Mouse (Mus musculus) myocyte (in vitro differentiated cells): Measurements from ENCODE around the gene Rps28. TPM values are rescaled to one million over a fixed set of nuclear protein-coding genes. Genes with fewer than 3 reads are reported as not detected.

Source experiments
- H3K27me3 ChIP-seq: one replicate; pipeline ENCODE4 v1.6.1; 2011; ENCODE audit not compliant: control insufficient read depth, insufficient read depth, insufficient read length
- H3K36me3 ChIP-seq: one replicate; pipeline ENCODE4 v1.6.1; 2011; ENCODE audit not compliant: control insufficient read depth, insufficient read depth
- H3K4me2 ChIP-seq: one replicate; pipeline ENCODE4 v1.6.1; 2011; ENCODE audit warnings: low read depth, control low read depth
- H3K4me3 ChIP-seq: one replicate; pipeline ENCODE4 v1.5.1; 2011; ENCODE audit warnings: mild to moderate bottlenecking, control low read depth, moderate library complexity
- H3K79me2 ChIP-seq: one replicate; pipeline ENCODE4 v1.6.1; 2011; ENCODE audit not compliant: control insufficient read depth, insufficient read depth
- H3ac ChIP-seq: one replicate; pipeline ENCODE4 v1.6.1; 2011; ENCODE audit not compliant: control insufficient read depth, insufficient read length
- CEBPB ChIP-seq: IDR thresholded peaks from 2 replicates; pipeline ENCODE4 v1.6.1; 2011; ENCODE audit warnings: mild to moderate bottlenecking, moderate library complexity; ENCODE audit not compliant: poor library complexity, insufficient read depth, severe bottlenecking
- E2F4 ChIP-seq: IDR thresholded peaks from one replicate; pipeline ENCODE4 v1.6.1; 2011; ENCODE audit warnings: mild to moderate bottlenecking, control low read depth, moderate library complexity; ENCODE audit not compliant: insufficient read depth
- MAX ChIP-seq: IDR thresholded peaks from one replicate; pipeline ENCODE4 v1.6.1; 2011; ENCODE audit warnings: low read depth, mild to moderate bottlenecking, control low read depth
- MYOD1 ChIP-seq, 3 experiments: IDR thresholded peaks; one replicate each; pipeline ENCODE4 v1.6.1; 2011; ENCODE audit warnings: control low read depth in 2 of 3, low read depth in 2 of 3, mild to moderate bottlenecking in 2 of 3, moderate library complexity in 1 of 3; ENCODE audit not compliant: insufficient read length in 2 of 3, control insufficient read depth in 1 of 3
- MYOG ChIP-seq, 3 experiments: IDR thresholded peaks; one replicate each; pipeline ENCODE4 v1.6.1; 2011; ENCODE audit warnings: control low read depth in 2 of 3, low read depth in 2 of 3, mild to moderate bottlenecking in 2 of 3; ENCODE audit not compliant: insufficient read length in 2 of 3, control insufficient read depth in 1 of 3, insufficient read depth in 1 of 3
- POLR2A ChIP-seq: IDR thresholded peaks from one replicate; pipeline ENCODE4 v1.6.1; 2011; ENCODE audit warnings: low read depth, mild to moderate bottlenecking, control low read depth, moderate library complexity; ENCODE audit not compliant: insufficient read length
- POLR2AphosphoS2 ChIP-seq: IDR thresholded peaks from one replicate; pipeline ENCODE4 v1.6.1; 2011; ENCODE audit warnings: low read depth, control low read depth; ENCODE audit not compliant: insufficient read length
- REST ChIP-seq: IDR thresholded peaks from one replicate; pipeline ENCODE4 v1.6.1; 2011; ENCODE audit warnings: mild to moderate bottlenecking, control low read depth, moderate library complexity; ENCODE audit not compliant: insufficient read depth, insufficient read length
- SRF ChIP-seq: IDR thresholded peaks from one replicate; pipeline ENCODE4 v1.6.1; 2011; ENCODE audit warnings: low read depth; ENCODE audit not compliant: control insufficient read depth, insufficient read length
- TCF12 ChIP-seq: IDR thresholded peaks from one replicate; pipeline ENCODE4 v1.6.1; 2011; ENCODE audit warnings: mild to moderate bottlenecking, control low read depth; ENCODE audit not compliant: poor library complexity, insufficient read depth, severe bottlenecking
- TCF3 ChIP-seq: IDR thresholded peaks from one replicate; pipeline ENCODE4 v1.6.1; 2011; ENCODE audit warnings: low read depth, control low read depth; ENCODE audit not compliant: insufficient read length
- USF1 ChIP-seq: IDR thresholded peaks from one replicate; pipeline ENCODE4 v1.6.1; 2011; ENCODE audit warnings: low read depth, mild to moderate bottlenecking, control low read depth, moderate library complexity
- polyA plus RNA-seq: library from polyadenylated mRNA; unstranded; fragments of >200 nt; fragmentation: generic; extraction: Trizol; gene quantifications from one replicate; pipeline ENCODE4 v1.2.1, GENCODE M21; 2012; ENCODE audit warnings: missing spikeins

Rps28 gene
- polyA plus RNA-seq, 1 experiment: 6,768 TPM

DNA sequence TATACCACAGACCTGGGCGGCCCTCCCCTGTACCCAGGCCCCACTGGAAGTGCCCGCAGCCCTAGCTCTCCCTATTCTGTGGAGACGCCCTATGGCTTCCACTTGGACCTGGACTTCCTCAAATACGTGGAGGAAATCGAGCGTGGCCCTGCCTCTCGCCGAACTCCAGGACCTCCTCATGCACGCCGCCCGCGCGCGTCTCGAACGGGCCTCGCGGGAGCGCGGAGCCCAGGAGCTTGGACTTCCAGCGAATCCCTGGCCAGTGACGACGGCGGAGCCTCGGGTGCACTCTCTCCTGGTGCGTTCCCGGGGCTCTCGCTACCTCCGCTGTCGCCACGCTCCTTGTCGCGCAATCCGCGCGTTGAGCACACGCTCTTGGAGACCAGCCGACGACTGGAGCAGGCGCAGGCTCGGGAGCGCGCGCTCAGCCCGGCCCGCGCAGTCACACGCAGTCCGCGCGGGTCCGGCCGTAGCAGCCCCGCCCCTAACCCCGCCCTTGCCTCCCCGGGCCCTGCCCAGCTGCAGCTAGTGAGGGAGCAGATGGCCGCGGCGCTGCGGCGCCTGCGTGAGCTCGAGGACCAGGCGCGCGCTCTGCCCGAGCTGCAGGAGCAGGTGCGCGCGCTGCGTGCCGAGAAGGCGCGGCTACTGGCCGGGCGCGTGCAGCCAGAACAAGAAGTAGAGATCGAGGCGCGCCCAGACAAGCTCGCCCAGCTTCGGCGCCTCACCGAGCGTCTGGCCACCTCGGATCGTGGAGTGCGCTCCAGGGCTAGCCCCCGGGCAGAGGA lies 7.0 kb downstream of the Rps28 start:
- Histone ChIP-seq H3K4me2 (peak overlapping the region; percentile 91), H3K36me3 (peaks cover 20% of the 10 kb centered on the region), H3K4me3 (peak overlapping the region; percentile 26), H3K79me2 (peaks cover 2% of the 10 kb centered on the region), H3ac (peak overlapping the region; percentile 7), H3K27me3 (no peaks in the 10 kb centered on the region)
- TF ChIP-seq REST: no peak
- peak; percentile 86 for TF ChIP-seq POLR2AphosphoS2
- peak in 2 of 3 experiments; percentile 68 to 90 for TF ChIP-seq MYOD1 (IDR thresholded peaks at IDR 0.05; ENCODE audit: control insufficient read depth in 1 of 3, insufficient read length in 2 of 3, low read depth in 2 of 3)
- TF ChIP-seq TCF12: no peak
- peak; percentile 31 for TF ChIP-seq TCF3
- TF ChIP-seq MYOG (IDR thresholded peaks at IDR 0.05; ENCODE audit: control insufficient read depth in 1 of 3, insufficient read depth in 1 of 3, insufficient read length in 2 of 3, low read depth in 2 of 3): peak; percentile 15 to 88 (median 79)
- TF ChIP-seq USF1: no peak
- peak; percentile 77 for TF ChIP-seq POLR2A

DNA sequence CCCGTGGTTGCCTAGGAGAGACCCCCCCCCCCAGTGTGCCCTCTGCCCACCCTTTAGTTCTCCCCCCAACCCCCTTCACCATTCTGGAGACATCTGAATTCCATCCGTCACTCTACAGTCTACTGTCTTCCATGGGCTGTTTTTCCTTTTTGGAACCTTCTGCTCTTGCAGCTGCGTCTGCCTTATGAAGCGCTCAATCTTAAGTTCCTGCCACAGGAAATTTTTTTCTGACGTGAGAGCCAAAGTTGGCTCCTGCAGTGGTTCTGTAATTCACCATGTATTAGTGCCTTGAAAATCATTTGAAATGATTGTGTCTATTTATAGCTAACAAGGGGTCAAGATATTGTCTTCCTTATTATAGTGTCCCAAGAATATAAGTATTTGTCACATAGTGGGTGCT lies 7.8 kb downstream of the Rps28 start:
- H3K27me3 ChIP-seq: no peaks in the 10 kb centered on the region
- peaks cover 12% of the 10 kb centered on the region for H3K36me3 ChIP-seq
- H3K4me2 ChIP-seq: peak overlapping the region; percentile 91
- no peaks in the 10 kb centered on the region for H3K79me2 ChIP-seq
- no peak overlapping the region for H3ac ChIP-seq
- TF ChIP-seq TCF12 (no peak), TCF3 (no peak), REST (no peak), CEBPB (no peak), MYOD1 (IDR thresholded peaks at IDR 0.05; ENCODE audit: control insufficient read depth in 1 of 3, insufficient read length in 2 of 3, low read depth in 2 of 3) (no peak), USF1 (no peak), MYOG (IDR thresholded peaks at IDR 0.05; ENCODE audit: control insufficient read depth in 1 of 3, insufficient read depth in 1 of 3, insufficient read length in 2 of 3, low read depth in 2 of 3) (no peak), MAX (no peak), E2F4 (no peak), POLR2AphosphoS2 (no peak), POLR2A (no peak), SRF (no peak)
- H3K4me3 ChIP-seq: peak overlapping the region; percentile 26

DNA sequence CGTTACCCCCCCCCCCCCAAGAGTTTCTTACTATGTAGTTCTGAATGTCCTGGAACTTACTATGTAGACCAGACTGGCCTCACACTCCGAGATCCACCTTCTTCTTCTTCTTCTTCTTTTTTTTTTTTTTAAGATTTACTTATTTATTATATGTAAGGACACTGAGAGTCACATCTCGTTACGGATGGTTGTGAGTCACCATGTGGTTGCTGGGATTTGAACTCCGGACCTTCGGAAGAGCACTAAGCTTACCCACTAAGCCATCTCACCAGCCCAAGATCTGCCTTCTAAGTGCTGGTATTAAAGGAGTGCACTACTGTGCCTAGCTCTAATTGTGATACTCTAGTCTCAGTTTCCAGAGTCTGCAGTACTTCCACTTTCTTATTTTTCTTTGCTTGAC lies 9.0 kb downstream of the Rps28 start:
- Histone ChIP-seq H3ac (no peak overlapping the region), H3K4me2 (no peak overlapping the region), H3K36me3 (no peaks in the 10 kb centered on the region), H3K27me3 (no peaks in the 10 kb centered on the region), H3K4me3 (no peak overlapping the region), H3K79me2 (no peaks in the 10 kb centered on the region)
- TF ChIP-seq TCF12 (no peak), USF1 (no peak), POLR2A (no peak), REST (no peak), MYOD1 (IDR thresholded peaks at IDR 0.05; ENCODE audit: control insufficient read depth in 1 of 3, insufficient read length in 2 of 3, low read depth in 2 of 3) (no peak), MYOG (IDR thresholded peaks at IDR 0.05; ENCODE audit: control insufficient read depth in 1 of 3, insufficient read depth in 1 of 3, insufficient read length in 2 of 3, low read depth in 2 of 3) (no peak), MAX (no peak), TCF3 (no peak), SRF (no peak), CEBPB (no peak), POLR2AphosphoS2 (no peak), E2F4 (no peak)

DNA sequence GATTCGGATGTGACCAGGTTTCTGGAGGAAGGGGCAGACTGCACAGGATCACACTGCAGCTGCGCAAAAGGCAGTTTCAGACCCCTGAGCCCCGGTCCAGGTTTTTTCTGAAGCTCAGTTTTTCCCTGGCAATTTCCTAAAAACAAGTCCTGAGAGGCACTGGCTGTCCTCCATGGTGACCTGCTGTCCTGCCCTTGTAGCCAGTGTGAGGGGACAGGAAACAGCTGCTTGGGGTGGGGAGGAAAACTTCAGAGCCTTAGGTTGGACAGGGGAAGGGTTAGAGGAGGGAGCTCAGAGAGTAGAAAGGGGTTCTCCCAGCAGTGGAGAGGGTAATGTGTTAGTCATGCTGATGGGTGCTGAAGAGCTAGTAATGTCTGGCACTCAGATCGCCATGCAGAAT lies 11.4 kb downstream of the Rps28 start:
- no peaks in the 10 kb centered on the region for H3K36me3 ChIP-seq
- H3ac ChIP-seq: no peak overlapping the region
- TF ChIP-seq MYOD1 (IDR thresholded peaks at IDR 0.05; ENCODE audit: control insufficient read depth in 1 of 3, insufficient read length in 2 of 3, low read depth in 2 of 3) (peak in 1 of 3 experiments; percentile 21), MAX (no peak)
- H3K4me3 ChIP-seq: no peak overlapping the region
- H3K27me3 ChIP-seq: no peaks in the 10 kb centered on the region
- H3K4me2 ChIP-seq: peak overlapping the region; percentile 34
- H3K79me2 ChIP-seq: no peaks in the 10 kb centered on the region

DNA sequence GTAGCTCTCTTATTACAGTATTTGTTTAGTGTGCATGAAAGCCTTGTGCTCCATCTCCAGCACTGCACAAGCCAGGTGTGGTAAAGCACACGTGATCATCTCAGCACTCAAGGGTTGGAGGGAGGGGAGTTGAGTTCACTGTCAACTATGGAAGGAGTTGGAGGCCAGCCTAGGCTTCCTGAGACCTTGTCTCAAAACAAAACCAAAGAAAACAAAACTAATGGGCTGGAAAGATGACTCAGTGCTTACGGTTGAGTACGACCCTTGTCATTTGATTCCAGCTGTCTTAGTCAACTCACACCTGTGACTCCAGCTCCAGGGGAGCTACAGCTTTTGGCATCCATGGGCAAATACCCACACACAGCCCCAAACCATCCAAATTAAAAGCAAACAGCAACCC lies 11.9 kb downstream of the Rps28 start:
- no peaks in the 10 kb centered on the region for H3K79me2 ChIP-seq
- peak overlapping the region; percentile 34 for H3K4me2 ChIP-seq
- no peaks in the 10 kb centered on the region for H3K36me3 ChIP-seq
- no peaks in the 10 kb centered on the region for H3K27me3 ChIP-seq
- no peak overlapping the region for H3K4me3 ChIP-seq
- peak; percentile 74 for TF ChIP-seq USF1
- TF ChIP-seq MAX: no peak
- no peak for TF ChIP-seq TCF3
- no peak for TF ChIP-seq POLR2AphosphoS2
- peak in 1 of 3 experiments; percentile 57 for TF ChIP-seq MYOD1 (IDR thresholded peaks at IDR 0.05; ENCODE audit: control insufficient read depth in 1 of 3, insufficient read length in 2 of 3, low read depth in 2 of 3)
- no peak for TF ChIP-seq E2F4
- no peak overlapping the region for H3ac ChIP-seq
